Mouse (Mus musculus): ENCODE data around the gene Prdx2.

DNA sequence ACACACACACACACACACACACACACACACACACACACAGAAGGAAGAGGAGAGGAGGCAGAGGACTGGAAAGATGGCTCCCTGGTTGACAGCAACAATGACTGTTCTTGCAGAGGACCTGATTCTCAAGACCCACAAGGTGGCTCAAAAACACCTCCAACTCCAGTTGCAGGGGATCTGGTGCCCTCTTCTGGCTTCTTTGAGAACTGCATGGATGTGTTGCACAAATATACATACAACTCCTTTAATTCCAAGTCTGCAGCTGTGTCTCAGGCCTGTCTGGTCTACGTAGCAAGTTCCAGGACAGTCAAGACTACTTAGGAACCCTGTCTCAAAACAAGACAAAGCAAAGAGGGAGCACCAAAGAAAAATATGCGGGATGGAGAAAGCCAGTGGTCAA, 12.6 kb upstream of the Prdx2 start:
- no peak for TF ChIP-seq CHD2 (IDR thresholded peaks at IDR 0.05; ENCODE audit: low read depth, low read length)
- no peak for TF ChIP-seq MAFK (IDR thresholded peaks at IDR 0.05; ENCODE audit: insufficient read depth, low read depth, low read length)
- peak; percentile 55; the same call in 1 of the 2 replicates for TF ChIP-seq HCFC1 (IDR thresholded peaks at IDR 0.05; ENCODE audit: borderline replicate concordance, insufficient read depth, low read length)
